Mouse (Mus musculus): ENCODE data around the gene S100a3.
A peak's percentile ranks its signal among the peaks of the same experiment; 100 is the strongest.

S100a3 gene

DNA sequence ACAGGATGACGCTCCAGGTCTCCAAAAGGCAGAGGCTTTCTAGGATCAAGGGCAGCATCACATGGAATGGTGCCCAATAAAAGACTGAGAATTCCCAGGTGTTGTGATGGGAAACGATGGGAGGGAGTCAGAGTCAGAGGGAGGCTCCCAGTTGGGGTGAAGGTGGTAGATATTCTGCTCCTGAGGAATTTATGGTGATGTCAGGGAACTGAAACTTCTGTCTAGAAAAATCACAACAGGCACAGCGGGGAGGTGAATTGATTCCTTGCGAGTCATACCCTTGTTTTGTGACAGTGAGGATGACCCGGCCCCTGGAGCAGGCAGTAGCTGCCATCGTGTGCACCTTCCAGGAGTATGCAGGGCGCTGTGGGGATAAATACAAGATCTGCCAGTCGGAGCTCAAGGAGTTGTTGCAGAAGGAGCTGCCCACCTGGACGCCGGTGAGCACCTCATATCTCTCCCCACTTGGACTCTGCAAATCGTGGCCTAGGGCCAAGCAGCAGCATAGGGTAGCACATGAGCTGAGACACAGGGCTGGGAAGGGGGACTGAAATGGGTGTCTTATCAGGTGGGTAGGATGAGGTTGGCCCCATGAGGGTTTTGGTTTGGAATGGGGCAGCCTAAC lies 41.2 kb downstream of the S100a3 start, which contains the start of gene Gm42674:
TSS of gene Gm42674 (plus strand) at position 419 of the 625 bp plus-strand sequence.
- DNase-seq (ENCODE audit: low read depth): no peak

GRCm38 (mm10) chr3:90603623-90604022 lies 43.2 kb downstream of the S100a3 start, which contains the start of gene S100a4:
S100a4 (plus strand) TSS chr3:90603771.
- peak; percentile 94 for DNase-seq (ENCODE audit: low read depth)

- peak; percentile 99 for DNase-seq (ENCODE audit: low read depth)
Observed at GRCm38 (mm10) chr3:90604416-90604815, 44.0 kb downstream of the S100a3 start.

GRCm38 (mm10) chr3:90605049-90605448 lies 44.7 kb downstream of the S100a3 start:
- DNase-seq (ENCODE audit: low read depth): peak; percentile 62

DNA sequence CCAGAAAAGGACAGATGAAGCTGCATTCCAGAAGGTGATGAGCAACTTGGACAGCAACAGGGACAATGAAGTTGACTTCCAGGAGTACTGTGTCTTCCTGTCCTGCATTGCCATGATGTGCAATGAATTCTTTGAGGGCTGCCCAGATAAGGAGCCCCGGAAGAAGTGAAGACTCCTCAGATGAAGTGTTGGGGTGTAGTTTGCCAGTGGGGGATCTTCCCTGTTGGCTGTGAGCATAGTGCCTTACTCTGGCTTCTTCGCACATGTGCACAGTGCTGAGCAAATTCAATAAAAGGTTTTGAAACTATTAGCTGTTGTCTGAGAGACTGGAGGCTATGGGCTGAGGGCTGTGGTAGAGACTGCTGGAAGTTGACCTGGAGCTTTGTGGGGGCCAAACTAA lies 45.4 kb downstream of the S100a3 start:
- DNase-seq (ENCODE audit: low read depth): no peak

- peak; percentile 97 for DNase-seq (ENCODE audit: low read depth)
Observed at GRCm38 (mm10) chr3:90606185-90606584, 45.8 kb downstream of the S100a3 start.

GRCm38 (mm10) chr3:90607361-90607760 lies 47.0 kb downstream of the S100a3 start:
- peak; percentile 20 for DNase-seq (ENCODE audit: low read depth)

DNA sequence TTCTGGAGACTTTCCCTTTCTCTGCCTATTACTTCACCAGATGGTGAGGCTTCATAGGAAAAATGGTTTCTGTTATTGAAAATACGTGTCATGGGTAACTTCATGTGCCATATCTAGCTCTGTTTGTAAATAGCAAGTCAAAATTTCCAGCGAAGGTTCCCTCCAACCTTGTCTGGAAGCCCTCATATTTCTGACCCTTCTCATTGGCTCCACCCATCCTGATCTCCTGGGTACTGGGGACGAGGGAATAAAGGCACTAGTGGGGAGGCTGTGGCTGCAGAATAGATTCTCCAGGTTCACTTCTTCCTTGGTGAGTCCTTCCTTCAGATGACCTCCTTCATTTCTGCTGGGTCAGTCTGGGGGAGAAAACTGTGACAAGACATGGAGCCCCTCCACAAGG lies 47.8 kb downstream of the S100a3 start, which contains the start of gene S100a5:
TSS of gene S100a5 (plus strand) at position 301 of the 400 bp plus-strand sequence.
- no peak for DNase-seq (ENCODE audit: low read depth)

- DNase-seq (ENCODE audit: low read depth): no peak
Observed at GRCm38 (mm10) chr3:90609102-90609501, 48.7 kb downstream of the S100a3 start.

GRCm38 (mm10) chr3:90611494-90611893 lies 51.1 kb downstream of the S100a3 start:
- DNase-seq (ENCODE audit: low read depth): no peak

- DNase-seq (ENCODE audit: low read depth): peak; percentile 95
Observed at GRCm38 (mm10) chr3:90612061-90612460, 51.7 kb downstream of the S100a3 start.

- DNase-seq (ENCODE audit: low read depth): peak; percentile 96
Observed at GRCm38 (mm10) chr3:90612728-90613291, 52.4 kb downstream of the S100a3 start, which contains the start of gene S100a6. S100a6 (plus strand) TSS chr3:90612882.

DNA sequence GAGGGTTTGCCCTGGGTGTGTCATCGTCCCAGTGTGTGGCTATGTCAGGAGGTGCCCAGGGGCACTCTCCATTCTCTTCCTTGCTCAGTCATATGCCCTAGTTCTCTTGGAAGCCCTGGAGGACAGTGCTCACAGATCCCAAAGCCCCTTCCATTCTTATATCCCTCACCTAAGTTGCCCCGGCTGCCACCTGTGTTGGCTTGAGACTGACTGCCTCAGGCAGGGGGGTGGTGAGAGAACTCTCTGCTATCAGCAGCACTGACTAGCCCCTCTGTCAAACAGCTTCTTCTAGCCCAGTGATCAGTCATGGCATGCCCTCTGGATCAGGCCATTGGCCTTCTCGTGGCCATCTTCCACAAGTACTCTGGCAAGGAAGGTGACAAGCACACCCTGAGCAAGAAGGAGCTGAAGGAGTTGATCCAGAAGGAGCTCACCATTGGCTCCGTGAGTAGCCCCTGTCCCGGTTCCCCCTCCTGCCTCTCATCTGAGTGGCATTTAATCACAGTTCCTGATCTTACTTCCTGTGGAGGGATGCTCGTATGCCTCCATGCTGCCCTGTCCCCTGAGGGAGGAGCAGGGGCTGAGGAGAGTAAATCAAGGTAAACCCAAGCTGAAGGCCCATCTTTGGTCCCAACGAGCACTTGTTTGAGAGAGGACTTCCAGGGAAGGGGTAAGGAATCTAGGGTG lies 53.2 kb downstream of the S100a3 start:
- peak; percentile 37 for DNase-seq (ENCODE audit: low read depth)

DNA sequence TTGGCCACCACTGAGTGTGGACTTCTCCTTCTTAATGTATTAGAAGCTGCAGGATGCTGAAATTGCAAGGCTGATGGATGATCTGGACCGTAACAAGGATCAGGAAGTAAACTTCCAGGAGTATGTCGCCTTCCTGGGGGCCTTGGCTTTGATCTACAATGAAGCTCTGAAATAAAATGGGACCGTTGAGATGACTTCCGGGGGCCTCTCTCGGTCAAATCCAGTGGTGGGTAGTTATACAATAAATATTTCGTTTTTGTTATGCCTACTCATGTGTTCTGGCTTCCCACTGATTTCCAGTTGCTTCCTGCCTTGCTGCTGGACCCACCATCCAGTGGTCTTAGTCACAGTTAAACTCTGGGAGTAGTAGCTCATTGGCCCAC lies 53.8 kb downstream of the S100a3 start:
- no peak for DNase-seq (ENCODE audit: low read depth)

- DNase-seq (ENCODE audit: low read depth): peak; percentile 54
Observed at GRCm38 (mm10) chr3:90614611-90615251, 54.4 kb downstream of the S100a3 start.

GRCm38 (mm10) chr3:90615415-90615814 lies 55.0 kb downstream of the S100a3 start:
- DNase-seq (ENCODE audit: low read depth): peak; percentile 94

GRCm38 (mm10) chr3:90615911-90616310 lies 55.5 kb downstream of the S100a3 start:
- DNase-seq (ENCODE audit: low read depth): no peak

- DNase-seq (ENCODE audit: low read depth): peak; percentile 68
Observed at GRCm38 (mm10) chr3:90617586-90617985, 57.2 kb downstream of the S100a3 start.

GRCm38 (mm10) chr3:90621552-90621951 lies 61.2 kb downstream of the S100a3 start:
- DNase-seq (ENCODE audit: low read depth): no peak

DNA sequence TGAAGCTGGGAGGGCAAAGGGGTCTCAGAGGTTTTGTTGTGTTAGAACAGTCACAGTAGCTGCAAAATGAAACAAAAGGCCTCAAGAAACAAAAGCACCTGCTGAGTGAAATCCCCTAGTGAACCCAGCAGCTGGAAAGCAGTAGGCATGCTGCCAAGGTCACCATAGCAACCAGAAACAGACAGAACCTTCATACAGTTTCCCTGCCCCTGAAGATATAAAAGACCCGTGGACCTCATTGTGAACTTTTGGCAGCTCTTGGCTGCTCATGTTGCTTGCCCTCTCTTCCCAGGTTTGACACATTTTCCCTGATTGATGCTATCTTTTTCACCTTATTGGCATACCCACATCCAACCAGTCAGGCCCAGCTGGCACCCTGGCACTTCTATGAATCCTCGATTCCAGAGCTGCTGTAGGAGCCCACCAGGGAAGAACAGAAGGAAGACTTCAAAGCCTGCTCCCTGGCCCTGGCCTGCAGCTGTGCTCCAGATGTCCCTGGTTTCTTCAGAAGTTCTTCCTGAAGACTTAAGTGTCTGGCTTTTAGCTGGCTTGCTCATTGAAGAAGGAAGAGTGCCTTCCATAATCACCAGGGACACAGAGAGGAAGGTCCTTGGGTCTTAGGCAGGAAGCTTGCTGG lies 63.2 kb downstream of the S100a3 start:
- peak; percentile 56 for DNase-seq (ENCODE audit: low read depth)

- no peak for DNase-seq (ENCODE audit: low read depth)
Observed at GRCm38 (mm10) chr3:90625496-90625895, 65.1 kb downstream of the S100a3 start.
